15 mouse cellular contexts compared by ENCODE assay signal in the genomic region with DNA sequence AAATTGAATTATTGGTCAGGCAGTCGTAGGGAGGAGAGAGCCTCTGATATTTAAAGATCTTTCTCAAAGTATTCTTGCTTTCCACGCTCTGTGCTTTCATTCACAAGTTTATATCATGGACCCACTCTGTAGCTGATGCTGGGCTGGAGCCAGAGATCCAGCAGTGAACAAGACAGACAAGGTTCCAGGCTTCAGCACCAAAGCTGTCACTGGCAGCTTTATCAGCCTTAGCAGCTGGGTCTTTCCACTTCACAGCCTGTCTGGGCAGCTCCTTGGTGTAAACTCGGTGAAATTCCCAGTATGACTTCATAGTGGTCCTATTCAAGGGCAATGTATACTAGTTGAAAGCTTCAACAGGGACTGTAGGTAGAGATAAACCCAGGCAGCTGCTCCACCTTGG.
DNase-seq lines count a peak whose midpoint lies in the region; ATAC-seq and TF ChIP-seq lines count a peak whose summit lies in the region.
"Had no signal": no experiment of that assay in that cellular context is flagged by ENCODE, and none has a peak within 500 bp of the region (broad histone marks: within the 10 kb centered on the region; RNA-seq: fewer than 3 reads in every experiment).

No protein-coding gene starts in this region.

- intact Hi-C loops in heart, postnatal 14 days (cut with DNase I): no loop called here
- intact Hi-C loops in gastrocnemius, postnatal 14 days (cut with DNase I; ENCODE audit: low total_unique reads): no loop called here

- no peaks in the 10 kb centered on the region for H3K36me3 ChIP-seq in heart, embryonic 15.5 days
- H3K36me3 ChIP-seq: embryonic facial prominence, embryonic 13.5 days had no signal

- peak; percentile 39; the same call in 1 of the 2 replicates for ATAC-seq in heart, embryonic 15.5 days (replicated peaks; ENCODE audit: insufficient number of reproducible peaks, insufficient read depth, low FRiP score, low read depth)

- H3K4me2 ChIP-seq in heart, embryonic 15.5 days: no peak overlapping the region
- H3K4me2 ChIP-seq: embryonic facial prominence, embryonic 13.5 days; heart, embryonic 11.5 days had no signal

- peak; percentile 73 to 79 for DNase-seq in cerebellum, postnatal 14 days
- no peak for DNase-seq in cerebellum, adult 2 months
- no peak for DNase-seq in heart, postnatal 14 days
- peak; percentile 13 for DNase-seq in right cerebral cortex, adult 18-20 months
- no peak for DNase-seq in right cerebral cortex, postnatal 36 days (ENCODE audit: low spot score in 2 of 2)
- peak; percentile 13 for DNase-seq in right cerebral cortex, postnatal 4 days
- no peak for DNase-seq in gastrocnemius, postnatal 14 days
- DNase-seq: adrenal gland, postnatal 14 days; gastrocnemius, postnatal 25 days; kidney, adult 9 months; thymus, postnatal 4 days had no signal

- no peak for TF ChIP-seq POLR2A in cerebellum, adult 2 months (IDR thresholded peaks at IDR 0.05; ENCODE audit: borderline replicate concordance, insufficient read depth, low read length)

- WGBS in cerebellum, adult 2 months: 63% methylated on average over 3 of the region's 3 CpGs
- WGBS in heart, embryonic 15.5 days: 41% methylated on average over 3 of the region's 3 CpGs

- H3K9ac ChIP-seq in heart, embryonic 15.5 days: no peak overlapping the region
- H3K9ac ChIP-seq: embryonic facial prominence, embryonic 13.5 days had no signal

- no peak overlapping the region for H3K27ac ChIP-seq in cerebellum, adult 2 months (ENCODE audit: insufficient read depth, low read length)
- no peak overlapping the region; the same call in 1 of the 2 replicates for H3K27ac ChIP-seq in heart, embryonic 15.5 days
- H3K27ac ChIP-seq: embryonic facial prominence, embryonic 13.5 days; left cerebral cortex, adult 2 months had no signal

- H3K9me3 ChIP-seq in heart, embryonic 15.5 days (replicated peaks): no peaks in the 10 kb centered on the region
- H3K9me3 ChIP-seq: embryonic facial prominence, embryonic 13.5 days had no signal

- no peak overlapping the region for H3K4me3 ChIP-seq in cerebellum, adult 2 months (replicated peaks; ENCODE audit: insufficient read depth, low read depth, low read length)
- no peak overlapping the region for H3K4me3 ChIP-seq in heart, embryonic 15.5 days
- H3K4me3 ChIP-seq: embryonic facial prominence, embryonic 13.5 days; left cerebral cortex, adult 2 months had no signal

- H3K27me3 ChIP-seq in cerebellum, adult 2 months (ENCODE audit: control insufficient read depth, insufficient read depth, low read length): no peaks in the 10 kb centered on the region
- no peaks in the 10 kb centered on the region for H3K27me3 ChIP-seq in heart, embryonic 15.5 days
- H3K27me3 ChIP-seq: embryonic facial prominence, embryonic 13.5 days had no signal

- no peak for TF ChIP-seq CTCF in cerebellum, adult 2 months (IDR thresholded peaks at IDR 0.05; ENCODE audit: borderline replicate concordance, insufficient read depth, low read depth, low read length)

- no peaks in the 10 kb centered on the region for H3K4me1 ChIP-seq in cerebellum, adult 2 months (ENCODE audit: control insufficient read depth, insufficient read depth, low read length)
- peaks cover 3% of the 10 kb centered on the region; the same call in 1 of the 2 replicates for H3K4me1 ChIP-seq in heart, embryonic 15.5 days (replicated peaks)
- H3K4me1 ChIP-seq: embryonic facial prominence, embryonic 13.5 days had no signal

Comparison
In these comparisons a context has a peak if more than half of its experiments do, and no peak if none do; other contexts are left out.
1. DNase-seq: peak in cerebellum, postnatal 14 days (2 of 2), right cerebral cortex, adult 18-20 months (single experiment) and right cerebral cortex, postnatal 4 days (single experiment); none in cerebellum, adult 2 months (0 of 2), heart, postnatal 14 days (0 of 2), right cerebral cortex, postnatal 36 days (0 of 2) and gastrocnemius, postnatal 14 days (single experiment).